Mouse (Mus musculus) neural tube, embryonic 12.5 days (tissue): ENCODE data around the gene Hk1. TPM values are rescaled to one million over a fixed set of nuclear protein-coding genes. Genes with fewer than 3 reads are reported as not detected.

Source experiments
- ATAC-seq: fragments of 200-750 bp; cut with Nextera tagmentation; 2 replicates; pipeline ENCODE4 v1.8.0; 2017; ENCODE audit warnings: low read depth, mild to moderate bottlenecking, moderate TSS enrichment, moderate library complexity; ENCODE audit not compliant: low FRiP score
- H3K27ac ChIP-seq: fragments of 300-500 bp; sonication (generic); 2 replicates; pipeline ENCODE4 v1.5.1; 2016
- H3K27me3 ChIP-seq: fragments of 300-500 bp; sonication (generic); replicated peaks from 2 replicates; pipeline ENCODE4 v1.6.1; 2016; ENCODE audit warnings: mild to moderate bottlenecking
- H3K36me3 ChIP-seq: fragments of 300-500 bp; sonication (generic); 2 replicates; pipeline ENCODE4 v1.6.1; 2016; ENCODE audit warnings: mild to moderate bottlenecking
- H3K4me1 ChIP-seq: fragments of 300-500 bp; sonication (generic); 2 replicates; pipeline ENCODE4 v1.6.1; 2016
- H3K4me2 ChIP-seq: fragments of 300-500 bp; sonication (generic); replicated peaks from 2 replicates; pipeline ENCODE4 v1.6.1; 2016; ENCODE audit warnings: mild to moderate bottlenecking
- H3K4me3 ChIP-seq: fragments of 300-500 bp; sonication (generic); 2 replicates; pipeline ENCODE4 v1.5.1; 2016
- H3K9ac ChIP-seq: fragments of 300-500 bp; sonication (generic); 2 replicates; pipeline ENCODE4 v1.6.1; 2016; ENCODE audit warnings: mild to moderate bottlenecking
- H3K9me3 ChIP-seq: fragments of 300-500 bp; sonication (generic); 2 replicates; pipeline ENCODE4 v1.6.1; 2016; ENCODE audit warnings: mild to moderate bottlenecking
- whole genome bisulfite sequencing: fragments of 180-500 bp; shearing (Covaris S2); methylation state at CpG from one replicate; pipeline ENCODE4 v1.1.7; 2016; 5-methylcytosine and 5-hydroxymethylcytosine counted together
- polyA plus RNA-seq: library from polyadenylated mRNA; unstranded; fragments of >200 nt; fragmentation: Nextera tagmentation; extraction: Ambion mirVana; gene quantifications from 2 replicates; pipeline ENCODE4 v1.2.1, GENCODE M21; 2016

The Hk1 gene
- polyA plus RNA-seq, 1 experiment from 2014 or later = 64.7 TPM

DNA sequence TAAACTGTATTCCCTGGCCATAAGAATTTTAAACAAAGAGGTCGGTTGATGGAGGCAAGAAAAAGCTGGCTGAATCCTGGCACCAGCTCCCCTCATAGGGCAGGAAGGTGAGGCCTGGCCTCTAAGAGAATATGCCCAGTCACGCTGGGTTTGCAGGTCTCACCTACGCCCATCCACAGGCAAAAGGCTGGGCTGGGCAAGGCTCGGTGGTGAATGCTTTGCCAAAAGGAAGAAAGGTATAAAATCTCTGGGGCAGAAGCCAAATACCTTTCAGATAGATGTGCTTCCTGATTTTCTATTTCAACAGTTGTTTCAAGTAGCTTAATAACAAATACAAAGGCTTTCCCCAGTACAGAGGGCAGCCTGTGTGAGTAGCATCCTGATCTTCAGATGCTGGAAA lies 100.0 kb downstream of the Hk1 start:
- H3K4me1 ChIP-seq = no peaks in the 10 kb centered on the region
- H3K9me3 ChIP-seq = no peaks in the 10 kb centered on the region
- WGBS = 91% methylated on average over 4 of the region's 4 CpGs
- no peak overlapping the region for H3K9ac ChIP-seq
- no peak overlapping the region for H3K4me3 ChIP-seq
- no peaks in the 10 kb centered on the region for H3K27me3 ChIP-seq
- H3K27ac ChIP-seq = no peak overlapping the region
- no peak overlapping the region for H3K4me2 ChIP-seq
- H3K36me3 ChIP-seq = peaks cover 40% of the 10 kb centered on the region
- ATAC-seq = no peak

DNA sequence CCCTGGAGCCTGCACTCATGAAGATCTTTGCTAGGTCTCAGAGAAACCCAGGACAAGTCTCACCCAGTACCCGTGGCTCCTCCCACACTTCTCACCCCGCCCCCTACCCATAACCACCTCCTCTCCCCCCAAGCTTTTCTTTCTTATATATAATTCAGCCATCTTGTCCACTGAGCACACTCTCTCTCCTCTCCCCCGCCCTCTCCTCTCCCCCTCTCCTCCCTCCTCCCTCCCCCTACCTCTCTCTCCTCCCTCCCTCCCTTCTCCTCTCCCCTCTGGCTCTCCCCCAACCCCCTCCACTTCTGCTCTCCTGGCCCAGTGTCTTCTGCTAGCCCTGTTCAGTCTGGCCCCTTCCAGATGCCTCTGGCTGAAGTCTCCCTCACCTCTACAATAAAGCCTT lies 100.6 kb downstream of the Hk1 start:
- WGBS = 73% methylated on average over 3 of the region's 3 CpGs
- H3K36me3 ChIP-seq = peaks cover 41% of the 10 kb centered on the region
- no peaks in the 10 kb centered on the region for H3K27me3 ChIP-seq
- ATAC-seq = no peak
- no peak overlapping the region for H3K9ac ChIP-seq
- H3K9me3 ChIP-seq = no peaks in the 10 kb centered on the region
- H3K4me2 ChIP-seq = no peak overlapping the region
- H3K4me1 ChIP-seq = no peaks in the 10 kb centered on the region
- no peak overlapping the region for H3K27ac ChIP-seq
- no peak overlapping the region for H3K4me3 ChIP-seq

- no peak overlapping the region for H3K27ac ChIP-seq
- no peak overlapping the region for H3K4me2 ChIP-seq
- peaks cover 44% of the 10 kb centered on the region for H3K36me3 ChIP-seq
- no peaks in the 10 kb centered on the region for H3K27me3 ChIP-seq
- no peaks in the 10 kb centered on the region for H3K9me3 ChIP-seq
- H3K4me1 ChIP-seq = no peaks in the 10 kb centered on the region
- H3K9ac ChIP-seq = no peak overlapping the region
- no peak overlapping the region for H3K4me3 ChIP-seq
- WGBS = 91% methylated on average over 18 of the region's 19 CpGs
- ATAC-seq = no peak
Observed at GRCm38 (mm10) chr10:62277499-62278293, 102.0 kb downstream of the Hk1 start.

- WGBS = 41% methylated on average over 4 of the region's 4 CpGs
- H3K36me3 ChIP-seq = peaks cover 33% of the 10 kb centered on the region
Observed at GRCm38 (mm10) chr10:62275235-62275634, 104.5 kb downstream of the Hk1 start.

GRCm38 (mm10) chr10:62269278-62269677 lies 110.4 kb downstream of the Hk1 start:
- Histone ChIP-seq H3K4me2 (no peak overlapping the region), H3K9me3 (no peaks in the 10 kb centered on the region), H3K36me3 (peaks cover 34% of the 10 kb centered on the region), H3K4me3 (no peak overlapping the region), H3K4me1 (no peaks in the 10 kb centered on the region), H3K9ac (no peak overlapping the region), H3K27me3 (no peaks in the 10 kb centered on the region), H3K27ac (no peak overlapping the region)
- 82% methylated on average over 16 of the region's 16 CpGs for WGBS
- ATAC-seq = no peak

More at GRCm38 (mm10) chr10:62275235-62275634, 104.5 kb downstream of the Hk1 start:
- ATAC-seq = no peak
- no peak overlapping the region for H3K27ac ChIP-seq
- no peaks in the 10 kb centered on the region for H3K27me3 ChIP-seq
- no peak overlapping the region for H3K4me3 ChIP-seq
- no peak overlapping the region for H3K9ac ChIP-seq
- H3K9me3 ChIP-seq = no peaks in the 10 kb centered on the region
- H3K4me2 ChIP-seq = no peak overlapping the region
- H3K4me1 ChIP-seq = no peaks in the 10 kb centered on the region

- H3K4me3 ChIP-seq = no peak overlapping the region
- H3K36me3 ChIP-seq = peaks cover 6% of the 10 kb centered on the region
- no peaks in the 10 kb centered on the region for H3K4me1 ChIP-seq
- ATAC-seq = no peak
- no peak overlapping the region for H3K9ac ChIP-seq
- H3K4me2 ChIP-seq = no peak overlapping the region
- no peaks in the 10 kb centered on the region for H3K9me3 ChIP-seq
- no peaks in the 10 kb centered on the region for H3K27me3 ChIP-seq
- WGBS = 76% methylated on average over 2 of the region's 2 CpGs
- H3K27ac ChIP-seq = no peak overlapping the region
Observed at GRCm38 (mm10) chr10:62264299-62264698, 115.4 kb downstream of the Hk1 start.

DNA sequence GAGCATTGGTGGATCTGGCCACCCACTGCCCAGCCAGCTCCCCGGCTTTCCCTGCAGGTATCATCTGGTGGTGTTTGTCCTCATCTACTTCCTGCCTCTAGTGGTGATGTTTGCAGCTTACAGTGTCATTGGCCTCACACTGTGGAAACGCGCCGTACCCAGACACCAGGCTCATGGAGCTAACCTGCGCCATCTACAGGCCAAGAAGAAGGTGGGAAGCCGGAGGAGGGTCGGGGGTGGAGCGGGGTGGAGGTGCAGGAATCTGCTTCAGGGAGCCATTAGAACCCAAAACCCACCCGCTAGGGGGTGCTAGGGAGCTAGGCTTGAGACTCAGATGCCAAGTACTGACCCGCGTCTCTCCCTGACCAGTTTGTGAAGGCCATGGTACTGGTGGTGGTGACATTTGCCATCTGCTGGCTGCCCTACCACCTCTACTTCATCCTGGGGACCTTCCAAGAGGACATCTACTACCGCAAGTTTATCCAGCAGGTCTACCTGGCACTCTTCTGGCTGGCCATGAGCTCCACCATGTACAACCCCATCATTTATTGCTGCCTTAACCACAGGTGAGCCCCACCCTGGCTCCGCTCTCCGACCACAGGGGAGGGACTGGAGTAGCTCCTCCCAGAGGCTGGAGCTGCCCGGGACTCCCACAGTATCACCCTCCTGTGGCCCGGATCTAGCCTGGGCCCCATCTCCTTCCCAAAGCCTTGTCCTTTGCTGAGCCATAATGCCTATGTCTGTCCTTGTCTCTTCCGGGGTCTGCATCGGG lies 118.4 kb downstream of the Hk1 start:
- Histone ChIP-seq H3K4me1 (no peaks in the 10 kb centered on the region), H3K9ac (no peak overlapping the region), H3K27ac (no peak overlapping the region), H3K9me3 (no peaks in the 10 kb centered on the region), H3K27me3 (no peaks in the 10 kb centered on the region), H3K36me3 (no peaks in the 10 kb centered on the region), H3K4me2 (no peak overlapping the region), H3K4me3 (no peak overlapping the region)
- WGBS = 20% methylated on average over 18 of the region's 18 CpGs
- peak; percentile 84 for ATAC-seq

DNA sequence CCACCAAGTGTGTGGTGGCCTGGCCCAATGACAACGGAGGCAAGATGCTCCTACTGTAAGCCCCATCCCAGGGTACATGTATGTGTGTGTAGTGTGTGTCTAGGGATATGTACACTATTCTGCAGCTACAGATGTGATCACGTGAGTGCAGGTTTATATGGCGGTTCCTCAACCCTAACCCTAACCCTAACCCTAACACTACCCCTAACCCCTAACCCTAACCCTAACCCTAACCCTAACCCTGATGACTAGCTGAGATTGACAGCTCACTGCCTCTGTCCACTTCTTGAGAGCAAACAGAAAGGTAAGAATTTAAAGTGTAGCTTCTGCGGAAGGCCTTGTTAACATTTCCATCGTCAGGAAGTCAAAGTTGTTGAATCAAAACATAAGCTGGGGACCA lies 121.4 kb downstream of the Hk1 start:
- WGBS = 94% methylated on average over 5 of the region's 5 CpGs
- H3K4me2 ChIP-seq = no peak overlapping the region
- no peak overlapping the region for H3K4me3 ChIP-seq
- no peaks in the 10 kb centered on the region for H3K9me3 ChIP-seq
- H3K27me3 ChIP-seq = no peaks in the 10 kb centered on the region
- ATAC-seq = no peak
- H3K4me1 ChIP-seq = no peaks in the 10 kb centered on the region
- H3K27ac ChIP-seq = no peak overlapping the region
- no peak overlapping the region for H3K9ac ChIP-seq
- no peaks in the 10 kb centered on the region for H3K36me3 ChIP-seq

GRCm38 (mm10) chr10:62252496-62253235 lies 127.0 kb downstream of the Hk1 start:
- no peaks in the 10 kb centered on the region for H3K4me1 ChIP-seq
- ATAC-seq = no peak
- H3K27ac ChIP-seq = no peak overlapping the region
- H3K27me3 ChIP-seq = no peaks in the 10 kb centered on the region
- no peak overlapping the region for H3K4me2 ChIP-seq
- 89% methylated on average over 27 of the region's 27 CpGs for WGBS
- H3K9me3 ChIP-seq = no peaks in the 10 kb centered on the region
- no peaks in the 10 kb centered on the region for H3K36me3 ChIP-seq
- H3K4me3 ChIP-seq = no peak overlapping the region
- no peak overlapping the region for H3K9ac ChIP-seq

- Histone ChIP-seq H3K4me2 (no peak within 1 kb of the TSS), H3K9ac (no peak within 1 kb of the TSS), H3K4me1 (no peaks in the 10 kb centered on the region), H3K27me3 (no peaks in the 10 kb centered on the region), H3K36me3 (no peaks in the 10 kb centered on the region), H3K9me3 (no peaks in the 10 kb centered on the region), H3K27ac (no peak within 1 kb of the TSS), H3K4me3 (no peak within 1 kb of the TSS)
- ATAC-seq = no peak
- 52% methylated on average over 12 of the region's 12 CpGs for WGBS
Observed at GRCm38 (mm10) chr10:62252000-62252488, 127.7 kb downstream of the Hk1 start, which contains the start of gene Tacr2. Gene Tacr2, plus strand, starts transcription at chr10:62252438.

DNA sequence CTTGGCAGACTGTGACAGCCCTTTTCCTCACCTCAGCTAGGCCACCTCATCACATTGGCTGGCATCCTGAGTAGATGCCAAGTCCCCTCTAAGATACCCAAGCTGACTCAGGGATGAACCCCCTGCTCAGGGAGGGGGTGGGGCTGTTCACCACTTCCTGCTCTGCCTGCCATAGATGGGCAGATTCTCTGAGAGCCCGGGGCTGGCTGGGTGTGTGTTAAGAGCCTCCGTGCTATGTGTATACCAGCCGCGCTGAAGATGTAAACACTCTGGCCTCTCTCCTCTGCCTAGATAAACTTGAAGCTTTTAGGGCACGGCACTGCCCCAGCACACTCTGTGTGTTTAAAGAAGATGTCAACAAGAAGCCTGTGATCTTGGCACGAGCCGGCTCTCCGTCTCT lies 131.9 kb downstream of the Hk1 start:
- Histone ChIP-seq H3K27ac (no peak overlapping the region), H3K36me3 (no peaks in the 10 kb centered on the region), H3K4me1 (no peaks in the 10 kb centered on the region), H3K4me2 (no peak overlapping the region), H3K4me3 (no peak overlapping the region), H3K27me3 (no peaks in the 10 kb centered on the region), H3K9me3 (no peaks in the 10 kb centered on the region), H3K9ac (no peak overlapping the region)
- WGBS = 83% methylated on average over 8 of the region's 8 CpGs
- ATAC-seq = no peak

- no peaks in the 10 kb centered on the region for H3K4me1 ChIP-seq
- no peaks in the 10 kb centered on the region for H3K36me3 ChIP-seq
- WGBS = 78% methylated on average over 3 of the region's 3 CpGs
- no peak overlapping the region for H3K9ac ChIP-seq
- no peak overlapping the region for H3K4me3 ChIP-seq
- no peak overlapping the region for H3K4me2 ChIP-seq
- H3K9me3 ChIP-seq = no peaks in the 10 kb centered on the region
- ATAC-seq = no peak
- H3K27me3 ChIP-seq = peaks cover 1% of the 10 kb centered on the region; the same call in 1 of the 2 replicates
- no peak overlapping the region for H3K27ac ChIP-seq
Observed at GRCm38 (mm10) chr10:62247156-62247555, 132.6 kb downstream of the Hk1 start.
